Mouse (Mus musculus) stomach, embryonic 14.5 days (tissue): ENCODE data around the gene Icam2. TPM values are rescaled to one million over a fixed set of nuclear protein-coding genes. Genes with fewer than 3 reads are reported as not detected.

Source experiments
- ATAC-seq: fragments of 200-750 bp; cut with Nextera tagmentation; 2 replicates; pipeline ENCODE4 v1.8.0; 2017; ENCODE audit warnings: low read depth, moderate TSS enrichment; ENCODE audit not compliant: insufficient number of reproducible peaks, insufficient read depth, low FRiP score
- H3K27ac ChIP-seq: fragments of 300-500 bp; sonication (generic); 2 replicates; pipeline ENCODE4 v1.5.1; 2014; ENCODE audit warnings: mild to moderate bottlenecking, low read length, moderate library complexity, mixed read lengths
- H3K27me3 ChIP-seq: fragments of 300-500 bp; sonication (generic); 2 replicates; pipeline ENCODE4 v1.6.1; 2014; ENCODE audit warnings: low read length, control low read depth, mixed read lengths; ENCODE audit not compliant: control insufficient read depth, insufficient read depth
- H3K36me3 ChIP-seq: fragments of 300-500 bp; sonication (generic); 2 replicates; pipeline ENCODE4 v1.6.1; 2014; ENCODE audit warnings: mild to moderate bottlenecking, control low read depth, low read length, moderate library complexity, mixed read lengths; ENCODE audit not compliant: control insufficient read depth, insufficient read depth
- H3K4me1 ChIP-seq: fragments of 300-500 bp; sonication (generic); 2 replicates; pipeline ENCODE4 v1.6.1; 2014; ENCODE audit warnings: low read length, control low read depth, mixed read lengths; ENCODE audit not compliant: control insufficient read depth, insufficient read depth
- H3K4me2 ChIP-seq: fragments of 300-500 bp; sonication (generic); replicated peaks from 2 replicates; pipeline ENCODE4 v1.6.1; 2014; ENCODE audit warnings: low read depth, low read length, control low read depth
- H3K4me3 ChIP-seq: fragments of 300-500 bp; sonication (generic); 2 replicates; pipeline ENCODE4 v1.5.1; 2014; ENCODE audit warnings: low read depth, low read length, control low read depth
- H3K9ac ChIP-seq: fragments of 300-500 bp; sonication (generic); replicated peaks from 2 replicates; pipeline ENCODE4 v1.6.1; 2014; ENCODE audit warnings: low read depth, mild to moderate bottlenecking, control low read depth, low read length, moderate library complexity, mixed read lengths
- H3K9me3 ChIP-seq: fragments of 300-500 bp; sonication (generic); 2 replicates; pipeline ENCODE4 v1.6.1; 2016; ENCODE audit warnings: low read depth, low read length, control low read depth; ENCODE audit not compliant: control insufficient read depth
- WGBS: fragments of 180-500 bp; shearing (Covaris S2); extraction: QIAGEN DNeasy Blood & Tissue Kit; methylation state at CpG from one replicate; pipeline ENCODE4 v1.1.7; 2014; 5-methylcytosine and 5-hydroxymethylcytosine counted together
- polyA plus RNA-seq: library from polyadenylated mRNA; unstranded; fragments of >200 nt; fragmentation: Nextera tagmentation; extraction: Ambion mirVana; gene quantifications from 2 replicates; pipeline ENCODE4 v1.2.1, GENCODE M21; 2014

The Icam2 gene
- polyA plus RNA-seq, result 43.3 and 43.4 TPM in 2 replicates

GRCm38 (mm10) chr11:106387791-106388216, at the start of gene Icam2:
TSS of gene Icam2 (minus strand) at chr11:106388075.
- Histone ChIP-seq H3K36me3 (no peaks in the 10 kb centered on the region), H3K27ac (no peak within 1 kb of the TSS), H3K9ac (no peak within 1 kb of the TSS), H3K9me3 (no peaks in the 10 kb centered on the region), H3K4me3 (no peak within 1 kb of the TSS), H3K4me1 (no peaks in the 10 kb centered on the region), H3K27me3 (no peaks in the 10 kb centered on the region), H3K4me2 (no peak within 1 kb of the TSS)
- ATAC-seq, result no peak
- WGBS, result 64% methylated on average over 6 of the region's 6 CpGs

DNA sequence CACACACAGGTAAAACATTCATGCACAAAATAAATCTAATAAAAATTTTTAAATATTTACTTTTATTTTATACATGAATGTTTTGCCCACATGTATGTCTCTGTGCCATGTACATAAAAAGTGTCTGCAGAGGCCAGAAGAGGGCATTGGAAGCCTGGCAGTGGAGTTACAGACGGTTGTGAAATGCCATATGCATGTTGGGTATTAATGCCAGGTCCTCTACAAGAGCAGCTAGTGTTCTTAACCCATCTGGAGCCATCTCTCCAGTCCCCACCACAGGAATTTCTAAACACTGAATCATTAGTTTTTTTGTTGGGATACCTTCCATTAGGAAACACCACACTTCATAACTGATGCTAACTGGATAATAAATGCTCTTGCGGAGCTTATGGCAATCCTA, 49.7 kb upstream of the Icam2 start:
- H3K4me1 ChIP-seq, result 0 out of 2 replicates have a peak, but pooled peaks cover 3% of the 10 kb centered on the region

GRCm38 (mm10) chr11:106437039-106437438, 49.2 kb upstream of the Icam2 start:
- Histone ChIP-seq H3K9me3 (no peaks in the 10 kb centered on the region), H3K36me3 (no peaks in the 10 kb centered on the region), H3K27ac (no peak overlapping the region), H3K4me1 (0 out of 2 replicates have a peak, but pooled peaks cover 3% of the 10 kb centered on the region), H3K27me3 (no peaks in the 10 kb centered on the region), H3K4me3 (no peak overlapping the region), H3K4me2 (no peak overlapping the region), H3K9ac (no peak overlapping the region)
- 88% methylated on average over 5 of the region's 5 CpGs for WGBS
- no peak for ATAC-seq

More for the DNA sequence above, 49.7 kb upstream of the Icam2 start:
- no peak overlapping the region for H3K4me3 ChIP-seq
- 82% methylated on average over 2 of the region's 2 CpGs for WGBS
- H3K9me3 ChIP-seq, result no peaks in the 10 kb centered on the region
- ATAC-seq, result no peak
- no peaks in the 10 kb centered on the region for H3K27me3 ChIP-seq
- H3K27ac ChIP-seq, result no peak overlapping the region
- H3K36me3 ChIP-seq, result no peaks in the 10 kb centered on the region
- H3K4me2 ChIP-seq, result no peak overlapping the region
- H3K9ac ChIP-seq, result no peak overlapping the region

GRCm38 (mm10) chr11:106430392-106430791, 42.5 kb upstream of the Icam2 start:
- WGBS, result 80% methylated on average over 5 of the region's 5 CpGs
- no peak overlapping the region for H3K9ac ChIP-seq
- H3K4me3 ChIP-seq, result no peak overlapping the region

GRCm38 (mm10) chr11:106429689-106430088, 41.8 kb upstream of the Icam2 start:
- Histone ChIP-seq H3K9ac (no peak overlapping the region), H3K36me3 (no peaks in the 10 kb centered on the region), H3K4me2 (no peak overlapping the region), H3K4me3 (no peak overlapping the region), H3K27me3 (no peaks in the 10 kb centered on the region), H3K9me3 (no peaks in the 10 kb centered on the region), H3K4me1 (0 out of 2 replicates have a peak, but pooled peaks cover 3% of the 10 kb centered on the region), H3K27ac (no peak overlapping the region)
- no peak for ATAC-seq
- WGBS, result 80% methylated on average over 4 of the region's 4 CpGs

More at GRCm38 (mm10) chr11:106430392-106430791, 42.5 kb upstream of the Icam2 start:
- H3K4me2 ChIP-seq, result no peak overlapping the region
- 0 out of 2 replicates have a peak, but pooled peaks cover 3% of the 10 kb centered on the region for H3K4me1 ChIP-seq
- H3K27ac ChIP-seq, result no peak overlapping the region
- no peaks in the 10 kb centered on the region for H3K27me3 ChIP-seq
- no peak for ATAC-seq
- no peaks in the 10 kb centered on the region for H3K9me3 ChIP-seq
- H3K36me3 ChIP-seq, result no peaks in the 10 kb centered on the region

GRCm38 (mm10) chr11:106428556-106428955, 40.7 kb upstream of the Icam2 start:
- no peak overlapping the region for H3K9ac ChIP-seq
- H3K4me3 ChIP-seq, result no peak overlapping the region
- 0 out of 2 replicates have a peak, but pooled peaks cover 3% of the 10 kb centered on the region for H3K4me1 ChIP-seq
- H3K9me3 ChIP-seq, result no peaks in the 10 kb centered on the region
- no peaks in the 10 kb centered on the region for H3K27me3 ChIP-seq
- no peaks in the 10 kb centered on the region for H3K36me3 ChIP-seq
- no peak for ATAC-seq
- WGBS, result 73% methylated on average over 2 of the region's 2 CpGs
- H3K4me2 ChIP-seq, result no peak overlapping the region
- H3K27ac ChIP-seq, result no peak overlapping the region

GRCm38 (mm10) chr11:106428106-106428505, 40.2 kb upstream of the Icam2 start:
- no peak overlapping the region for H3K9ac ChIP-seq
- H3K4me2 ChIP-seq, result no peak overlapping the region
- 62% methylated on average over 4 of the region's 4 CpGs for WGBS
- H3K27ac ChIP-seq, result no peak overlapping the region
- 0 out of 2 replicates have a peak, but pooled peaks cover 3% of the 10 kb centered on the region for H3K4me1 ChIP-seq
- H3K9me3 ChIP-seq, result no peaks in the 10 kb centered on the region
- H3K4me3 ChIP-seq, result no peak overlapping the region
- no peak for ATAC-seq
- no peaks in the 10 kb centered on the region for H3K36me3 ChIP-seq
- no peaks in the 10 kb centered on the region for H3K27me3 ChIP-seq

DNA sequence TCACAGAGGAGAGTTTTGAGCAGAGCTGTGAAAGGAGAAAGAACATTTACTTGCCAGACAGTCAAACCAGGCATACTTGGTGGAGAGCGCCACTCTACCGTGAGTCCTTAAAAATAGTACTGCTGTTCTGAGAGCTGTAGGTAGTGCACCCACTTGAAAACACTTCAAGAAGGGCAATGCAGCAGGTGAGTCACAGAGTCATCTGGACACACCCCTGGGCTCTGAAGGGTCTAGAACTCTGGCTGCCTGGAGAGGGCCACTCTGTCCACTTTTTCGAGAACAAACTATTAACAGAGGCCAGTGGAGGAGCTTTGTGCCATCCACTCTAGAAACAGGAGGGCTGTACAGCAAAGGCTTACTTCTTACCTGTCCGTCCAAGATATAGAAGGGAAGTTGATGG, 38.6 kb upstream of the Icam2 start:
- Histone ChIP-seq H3K9me3 (no peaks in the 10 kb centered on the region), H3K9ac (no peak overlapping the region), H3K4me3 (no peak overlapping the region), H3K36me3 (no peaks in the 10 kb centered on the region), H3K4me1 (0 out of 2 replicates have a peak, but pooled peaks cover 3% of the 10 kb centered on the region), H3K4me2 (no peak overlapping the region), H3K27me3 (no peaks in the 10 kb centered on the region), H3K27ac (no peak overlapping the region)
- 92% methylated on average over 4 of the region's 4 CpGs for WGBS
- no peak for ATAC-seq

GRCm38 (mm10) chr11:106425201-106425600, 37.3 kb upstream of the Icam2 start:
- Histone ChIP-seq H3K9me3 (no peaks in the 10 kb centered on the region), H3K36me3 (no peaks in the 10 kb centered on the region), H3K27me3 (no peaks in the 10 kb centered on the region), H3K27ac (no peak overlapping the region), H3K4me2 (no peak overlapping the region), H3K9ac (no peak overlapping the region), H3K4me1 (0 out of 2 replicates have a peak, but pooled peaks cover 3% of the 10 kb centered on the region), H3K4me3 (no peak overlapping the region)
- ATAC-seq, result no peak
- WGBS, result 93% methylated on average over 5 of the region's 5 CpGs
